Mouse (Mus musculus): ENCODE results near the gene Fbxo36. TPM values are rescaled to one million over a fixed set of nuclear protein-coding genes. Genes with fewer than 3 reads are reported as not detected.

Gene Fbxo36
- polyA plus RNA-seq, 1 experiment from 2014 or later = 20.0 TPM

- 0 out of 2 replicates have a peak, but pooled peaks have one; percentile 60 for ATAC-seq (ENCODE audit: low read depth)
- H3K27ac ChIP-seq (replicated peaks; ENCODE audit: low read depth, low read length) = no peak overlapping the region
- no peak overlapping the region for H3K4me3 ChIP-seq (ENCODE audit: low read depth, low read length)
- no peaks in the 10 kb centered on the region for H3K36me3 ChIP-seq (ENCODE audit: control insufficient read depth, insufficient read depth, low read length)
- 69% methylated on average over 1 of the region's 1 CpGs for WGBS
- H3K4me2 ChIP-seq (ENCODE audit: low read depth, low read length) = no peak overlapping the region
- no peaks in the 10 kb centered on the region for H3K27me3 ChIP-seq (replicated peaks; ENCODE audit: control insufficient read depth, insufficient read depth, low read length)
- H3K4me1 ChIP-seq (ENCODE audit: control insufficient read depth, insufficient read depth, low read length) = no peaks in the 10 kb centered on the region
- DNase-seq (ENCODE audit: low spot score) = no peak
- no peak overlapping the region for H3K9ac ChIP-seq (ENCODE audit: low read depth, low read length)
- no peaks in the 10 kb centered on the region for H3K9me3 ChIP-seq (ENCODE audit: control insufficient read depth, low read length)
Observed at GRCm38 (mm10) chr1:84861255-84861630, 21.6 kb downstream of the Fbxo36 start.

DNA sequence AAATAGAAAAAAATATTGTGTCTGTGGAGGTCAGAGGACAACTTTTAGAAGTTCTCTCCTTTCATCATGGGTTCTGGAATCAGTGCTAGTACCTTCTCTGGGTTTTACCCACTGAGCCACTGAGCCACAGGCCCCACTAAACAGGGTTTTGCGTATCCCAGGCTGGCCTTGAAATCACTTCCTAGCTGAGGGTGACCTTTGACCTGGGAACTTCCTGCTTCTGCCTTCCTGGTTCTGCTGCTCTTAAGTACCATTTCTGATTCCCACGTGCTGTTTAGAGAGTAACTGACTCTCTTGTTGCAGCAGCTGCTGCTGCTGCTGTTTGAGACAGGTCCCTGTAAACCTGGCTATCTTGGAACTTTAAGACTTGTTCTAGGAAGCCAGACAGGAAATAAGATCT, 25.0 kb downstream of the Fbxo36 start:
- no peaks in the 10 kb centered on the region for H3K27me3 ChIP-seq (replicated peaks; ENCODE audit: control insufficient read depth, insufficient read depth, low read length)
- H3K9ac ChIP-seq (ENCODE audit: low read depth, low read length) = no peak overlapping the region
- H3K4me3 ChIP-seq (ENCODE audit: low read depth, low read length) = no peak overlapping the region
- no peak overlapping the region for H3K27ac ChIP-seq (replicated peaks; ENCODE audit: low read depth, low read length)
- H3K9me3 ChIP-seq (ENCODE audit: control insufficient read depth, low read length) = no peaks in the 10 kb centered on the region
- 34% methylated on average over 2 of the region's 2 CpGs for WGBS
- no peaks in the 10 kb centered on the region for H3K36me3 ChIP-seq (ENCODE audit: control insufficient read depth, insufficient read depth, low read length)
- H3K4me1 ChIP-seq (ENCODE audit: control insufficient read depth, insufficient read depth, low read length) = no peaks in the 10 kb centered on the region
- no peak for ATAC-seq (ENCODE audit: low read depth)
- H3K4me2 ChIP-seq (ENCODE audit: low read depth, low read length) = no peak overlapping the region
- DNase-seq (ENCODE audit: low spot score) = no peak

GRCm38 (mm10) chr1:84866231-84866630, 26.6 kb downstream of the Fbxo36 start:
- no peaks in the 10 kb centered on the region for H3K36me3 ChIP-seq (ENCODE audit: control insufficient read depth, insufficient read depth, low read length)
- WGBS = 88% methylated on average over 6 of the region's 6 CpGs
- no peak overlapping the region for H3K27ac ChIP-seq (replicated peaks; ENCODE audit: low read depth, low read length)
- DNase-seq (ENCODE audit: low spot score) = no peak
- H3K4me3 ChIP-seq (ENCODE audit: low read depth, low read length) = no peak overlapping the region
- H3K27me3 ChIP-seq (replicated peaks; ENCODE audit: control insufficient read depth, insufficient read depth, low read length) = no peaks in the 10 kb centered on the region
- no peaks in the 10 kb centered on the region for H3K4me1 ChIP-seq (ENCODE audit: control insufficient read depth, insufficient read depth, low read length)
- no peak for ATAC-seq (ENCODE audit: low read depth)
- no peaks in the 10 kb centered on the region for H3K9me3 ChIP-seq (ENCODE audit: control insufficient read depth, low read length)
- H3K9ac ChIP-seq (ENCODE audit: low read depth, low read length) = no peak overlapping the region
- no peak overlapping the region for H3K4me2 ChIP-seq (ENCODE audit: low read depth, low read length)

- Histone ChIP-seq H3K9me3 (ENCODE audit: control insufficient read depth, low read length) (no peaks in the 10 kb centered on the region), H3K4me2 (ENCODE audit: low read depth, low read length) (no peak overlapping the region), H3K36me3 (ENCODE audit: control insufficient read depth, insufficient read depth, low read length) (no peaks in the 10 kb centered on the region), H3K4me1 (ENCODE audit: control insufficient read depth, insufficient read depth, low read length) (no peaks in the 10 kb centered on the region), H3K4me3 (ENCODE audit: low read depth, low read length) (no peak overlapping the region), H3K27ac (replicated peaks; ENCODE audit: low read depth, low read length) (no peak overlapping the region), H3K9ac (ENCODE audit: low read depth, low read length) (no peak overlapping the region), H3K27me3 (replicated peaks; ENCODE audit: control insufficient read depth, insufficient read depth, low read length) (no peaks in the 10 kb centered on the region)
- DNase-seq (ENCODE audit: low spot score) (no peak), ATAC-seq (ENCODE audit: low read depth) (no peak)
- 96% methylated on average over 3 of the region's 3 CpGs for WGBS
Observed at GRCm38 (mm10) chr1:84866706-84867230, 27.1 kb downstream of the Fbxo36 start.

DNA sequence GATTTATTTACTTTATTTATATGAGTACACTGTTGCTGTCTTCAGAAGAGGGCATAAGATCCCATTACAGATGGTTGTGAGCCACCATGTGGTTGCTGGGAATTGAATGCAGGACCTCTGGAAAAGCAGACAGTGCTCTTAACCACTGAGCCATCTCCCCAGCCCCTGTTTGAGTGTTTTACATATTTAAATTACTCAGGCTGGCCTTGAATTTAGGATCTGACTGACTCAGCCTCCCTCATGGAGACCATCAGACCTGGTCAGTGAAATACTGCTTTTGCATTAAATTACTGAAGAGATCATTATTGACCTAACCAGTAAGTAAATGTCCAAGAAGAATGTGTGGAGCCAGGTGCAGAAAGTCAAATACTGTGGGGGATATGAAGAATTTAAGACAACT, 28.7 kb downstream of the Fbxo36 start:
- no peaks in the 10 kb centered on the region for H3K36me3 ChIP-seq (ENCODE audit: control insufficient read depth, insufficient read depth, low read length)
- H3K4me2 ChIP-seq (ENCODE audit: low read depth, low read length) = no peak overlapping the region
- no peaks in the 10 kb centered on the region for H3K9me3 ChIP-seq (ENCODE audit: control insufficient read depth, low read length)
- no peak overlapping the region for H3K9ac ChIP-seq (ENCODE audit: low read depth, low read length)
- DNase-seq (ENCODE audit: low spot score) (no peak), ATAC-seq (ENCODE audit: low read depth) (no peak)
- no peak overlapping the region for H3K4me3 ChIP-seq (ENCODE audit: low read depth, low read length)
- H3K27me3 ChIP-seq (replicated peaks; ENCODE audit: control insufficient read depth, insufficient read depth, low read length) = no peaks in the 10 kb centered on the region
- no peak overlapping the region for H3K27ac ChIP-seq (replicated peaks; ENCODE audit: low read depth, low read length)
- H3K4me1 ChIP-seq (ENCODE audit: control insufficient read depth, insufficient read depth, low read length) = no peaks in the 10 kb centered on the region

DNA sequence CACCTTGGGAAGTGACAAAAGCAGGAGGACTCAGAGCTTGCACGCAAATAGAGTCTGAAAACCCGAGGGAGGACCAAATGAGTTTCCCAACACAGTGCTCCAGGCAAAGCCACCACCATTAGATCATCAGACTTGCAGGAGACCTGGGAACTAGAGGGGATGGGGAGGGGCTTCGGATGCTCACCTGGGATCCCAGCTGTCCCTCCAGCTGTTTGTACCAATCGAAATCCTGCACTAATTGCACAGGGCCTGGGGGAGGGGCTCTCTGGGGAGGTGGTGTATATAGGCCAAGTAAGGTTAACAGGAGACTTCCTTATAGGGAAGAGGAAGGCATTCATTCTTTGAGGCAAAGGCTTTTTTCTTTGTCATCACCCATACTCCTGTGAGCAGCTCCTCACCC, 29.2 kb downstream of the Fbxo36 start:
- ATAC-seq (ENCODE audit: low read depth) (peak; percentile 88), DNase-seq (ENCODE audit: low spot score) (peak; percentile 56)
- Histone ChIP-seq H3K4me2 (ENCODE audit: low read depth, low read length) (no peak overlapping the region), H3K4me1 (ENCODE audit: control insufficient read depth, insufficient read depth, low read length) (no peaks in the 10 kb centered on the region), H3K27me3 (replicated peaks; ENCODE audit: control insufficient read depth, insufficient read depth, low read length) (no peaks in the 10 kb centered on the region), H3K4me3 (ENCODE audit: low read depth, low read length) (no peak overlapping the region), H3K36me3 (ENCODE audit: control insufficient read depth, insufficient read depth, low read length) (no peaks in the 10 kb centered on the region), H3K9me3 (ENCODE audit: control insufficient read depth, low read length) (no peaks in the 10 kb centered on the region), H3K27ac (replicated peaks; ENCODE audit: low read depth, low read length) (no peak overlapping the region), H3K9ac (ENCODE audit: low read depth, low read length) (no peak overlapping the region)
- 52% methylated on average over 4 of the region's 4 CpGs for WGBS

GRCm38 (mm10) chr1:84869498-84869897, 29.9 kb downstream of the Fbxo36 start:
- ATAC-seq (ENCODE audit: low read depth) = peak; percentile 73
- Histone ChIP-seq H3K4me1 (ENCODE audit: control insufficient read depth, insufficient read depth, low read length) (no peaks in the 10 kb centered on the region), H3K27me3 (replicated peaks; ENCODE audit: control insufficient read depth, insufficient read depth, low read length) (no peaks in the 10 kb centered on the region), H3K36me3 (ENCODE audit: control insufficient read depth, insufficient read depth, low read length) (no peaks in the 10 kb centered on the region), H3K9ac (ENCODE audit: low read depth, low read length) (no peak overlapping the region), H3K9me3 (ENCODE audit: control insufficient read depth, low read length) (no peaks in the 10 kb centered on the region), H3K4me2 (ENCODE audit: low read depth, low read length) (no peak overlapping the region), H3K4me3 (ENCODE audit: low read depth, low read length) (no peak overlapping the region), H3K27ac (replicated peaks; ENCODE audit: low read depth, low read length) (no peak overlapping the region)
- 47% methylated on average over 7 of the region's 7 CpGs for WGBS
- DNase-seq (ENCODE audit: low spot score) = no peak

GRCm38 (mm10) chr1:84871131-84871530, 31.5 kb downstream of the Fbxo36 start:
- Histone ChIP-seq H3K9me3 (ENCODE audit: control insufficient read depth, low read length) (no peaks in the 10 kb centered on the region), H3K27ac (replicated peaks; ENCODE audit: low read depth, low read length) (no peak overlapping the region), H3K36me3 (ENCODE audit: control insufficient read depth, insufficient read depth, low read length) (no peaks in the 10 kb centered on the region), H3K4me1 (ENCODE audit: control insufficient read depth, insufficient read depth, low read length) (no peaks in the 10 kb centered on the region), H3K9ac (ENCODE audit: low read depth, low read length) (no peak overlapping the region), H3K4me2 (ENCODE audit: low read depth, low read length) (no peak overlapping the region), H3K4me3 (ENCODE audit: low read depth, low read length) (no peak overlapping the region), H3K27me3 (replicated peaks; ENCODE audit: control insufficient read depth, insufficient read depth, low read length) (no peaks in the 10 kb centered on the region)
- no peak for DNase-seq (ENCODE audit: low spot score)
- ATAC-seq (ENCODE audit: low read depth) = no peak
- 53% methylated on average over 6 of the region's 6 CpGs for WGBS

DNA sequence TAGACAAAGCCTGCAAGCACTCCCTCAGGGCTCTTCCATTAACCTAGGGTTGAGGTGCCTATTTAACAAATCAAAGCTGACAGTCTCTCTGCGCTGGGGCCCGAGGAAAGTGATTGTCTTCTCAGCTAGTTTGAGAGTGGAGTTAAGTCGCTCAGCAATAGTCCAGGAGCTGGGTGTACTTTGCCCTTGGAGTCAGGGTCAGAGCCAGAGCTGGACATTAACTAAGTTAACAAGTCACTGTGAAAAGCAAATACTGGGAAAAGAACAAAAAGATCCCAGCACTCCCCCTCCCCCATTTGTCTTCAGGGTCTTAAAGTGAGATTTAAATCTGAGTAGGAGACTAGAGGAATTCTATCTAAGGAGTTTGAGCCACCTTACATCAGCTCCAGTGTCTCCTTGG, 32.5 kb downstream of the Fbxo36 start:
- DNase-seq (ENCODE audit: low spot score) = no peak
- H3K9me3 ChIP-seq (ENCODE audit: control insufficient read depth, low read length) = no peaks in the 10 kb centered on the region
- H3K9ac ChIP-seq (ENCODE audit: low read depth, low read length) = no peak overlapping the region
- no peak overlapping the region for H3K4me2 ChIP-seq (ENCODE audit: low read depth, low read length)
- H3K27ac ChIP-seq (replicated peaks; ENCODE audit: low read depth, low read length) = no peak overlapping the region
- H3K4me1 ChIP-seq (ENCODE audit: control insufficient read depth, insufficient read depth, low read length) = no peaks in the 10 kb centered on the region
- no peaks in the 10 kb centered on the region for H3K27me3 ChIP-seq (replicated peaks; ENCODE audit: control insufficient read depth, insufficient read depth, low read length)
- 20% methylated on average over 3 of the region's 3 CpGs for WGBS
- H3K4me3 ChIP-seq (ENCODE audit: low read depth, low read length) = no peak overlapping the region
- H3K36me3 ChIP-seq (ENCODE audit: control insufficient read depth, insufficient read depth, low read length) = no peaks in the 10 kb centered on the region
- ATAC-seq (ENCODE audit: low read depth) = no peak
